Mouse (Mus musculus): Measurements from ENCODE around the gene Vwa3a. TPM values are rescaled to one million over a fixed set of nuclear protein-coding genes. Genes with fewer than 3 reads are reported as not detected.
A peak's percentile ranks its signal among the peaks of the same experiment; 100 is the strongest.

The Vwa3a gene
- polyA plus RNA-seq, 1 experiment from 2014 or later: 0.06 TPM

DNA sequence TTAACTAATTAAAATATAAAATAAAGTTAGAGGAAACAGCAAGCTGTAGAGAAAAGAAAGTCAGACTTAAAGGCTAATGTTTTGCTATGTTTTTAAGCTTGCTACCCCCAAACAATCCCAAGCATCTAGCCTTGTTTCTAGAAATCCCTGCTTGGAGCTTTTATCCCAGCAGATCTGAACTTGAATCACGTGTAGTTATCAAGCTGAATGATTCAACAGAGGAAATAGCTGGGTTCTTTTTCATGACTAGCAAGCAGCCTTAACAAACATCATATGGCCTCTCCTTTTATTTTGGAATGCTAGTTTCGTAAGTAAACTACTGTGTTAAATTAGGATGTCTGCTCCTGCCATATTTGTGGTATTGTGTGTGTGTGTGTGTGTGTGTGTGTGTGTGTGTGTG, 21.9 kb upstream of the Vwa3a start:
- no peaks in the 10 kb centered on the region for H3K27me3 ChIP-seq
- POLR2A ChIA-PET: no interaction called here
- no peak for ATAC-seq
- no peak for TF ChIP-seq CTCF (IDR thresholded peaks at IDR 0.05)
- CTCF ChIA-PET: interaction anchor here (1.1 to 2.8 kb wide), 3 partner anchors 10 to 43 kb away, joined by 4 to 10 read pairs (median 6); no protein-coding TSS in a partner anchor
- in situ Hi-C loops (cut with MboI; ENCODE audit: low pct_unique_long_range_greater_than_20kb): no loop called here
- DNase-seq (ENCODE audit: low read depth, low spot score): no peak

DNA sequence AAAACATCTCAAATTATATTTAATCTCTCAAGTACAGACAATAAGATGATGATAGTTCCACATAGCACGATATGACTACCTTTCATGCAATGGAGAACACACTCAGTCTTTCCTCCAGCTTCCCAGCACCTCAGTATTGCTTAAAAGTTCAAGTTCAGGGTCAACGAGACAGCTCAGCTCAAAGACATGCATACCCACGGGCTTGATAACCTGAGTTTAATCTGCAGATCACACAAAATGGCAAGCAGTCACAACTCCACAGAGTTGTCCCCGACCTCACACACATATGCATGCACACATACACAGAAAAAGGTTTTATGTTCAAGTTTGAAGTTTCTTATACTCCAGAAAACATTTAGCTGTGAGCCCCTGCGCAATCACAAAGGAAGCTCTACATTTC, 18.1 kb upstream of the Vwa3a start:
- ATAC-seq (no peak), DNase-seq (ENCODE audit: low read depth, low spot score) (no peak)
- TF ChIP-seq CTCF (IDR thresholded peaks at IDR 0.05): no peak
- in situ Hi-C loops (cut with MboI; ENCODE audit: low pct_unique_long_range_greater_than_20kb): loop anchor here (5.0 kb wide), 1 partner anchor 49 kb away; the partner anchor contains the start of gene Pdzd9
- ChIA-PET CTCF (interaction anchor here (0.6 to 2.1 kb wide), 4 partner anchors 8 to 50 kb away, joined by 3 to 6 read pairs (median 3); partner anchors contain the start of gene Pdzd9), POLR2A (interaction anchor here (0.7 kb wide), 1 partner anchor 8 kb away, joined by 3 read pairs; no protein-coding TSS in a partner anchor)
- no peaks in the 10 kb centered on the region for H3K27me3 ChIP-seq

DNA sequence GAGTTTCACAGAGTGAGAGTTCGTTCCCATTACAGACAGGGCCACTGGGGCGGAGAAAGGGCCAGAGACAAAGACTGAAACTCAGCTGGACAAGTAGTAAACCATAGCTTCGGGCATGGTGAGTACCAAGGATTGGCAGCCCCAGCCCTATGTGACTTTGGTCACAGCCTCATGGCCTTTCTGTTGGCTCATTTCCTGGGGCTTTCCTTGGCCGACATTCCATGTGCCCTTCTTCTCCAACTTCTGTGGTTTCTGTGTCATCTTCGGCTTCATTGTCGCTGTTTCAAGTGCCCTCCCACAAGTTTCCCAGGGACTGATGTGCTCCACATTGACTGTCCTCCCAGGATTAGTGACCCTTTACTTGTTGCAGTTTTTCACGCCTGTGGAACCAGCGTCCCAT, 17.7 kb upstream of the Vwa3a start:
- in situ Hi-C loops (cut with MboI; ENCODE audit: low pct_unique_long_range_greater_than_20kb): loop anchor here (5.0 kb wide), 1 partner anchor 49 kb away; the partner anchor contains the start of gene Pdzd9
- POLR2A ChIA-PET: interaction anchor here (0.7 kb wide), 1 partner anchor 9 kb away, joined by 3 read pairs; no protein-coding TSS in a partner anchor
- TF ChIP-seq CTCF (IDR thresholded peaks at IDR 0.05): no peak
- no peaks in the 10 kb centered on the region for H3K27me3 ChIP-seq
- CTCF ChIA-PET: interaction anchor here (1.0 to 2.1 kb wide), 4 partner anchors 8 to 51 kb away, joined by 3 to 6 read pairs (median 4); partner anchors contain the start of gene Pdzd9
- peak; percentile 26 for ATAC-seq
- peak; percentile 30 for DNase-seq (ENCODE audit: low read depth, low spot score)

DNA sequence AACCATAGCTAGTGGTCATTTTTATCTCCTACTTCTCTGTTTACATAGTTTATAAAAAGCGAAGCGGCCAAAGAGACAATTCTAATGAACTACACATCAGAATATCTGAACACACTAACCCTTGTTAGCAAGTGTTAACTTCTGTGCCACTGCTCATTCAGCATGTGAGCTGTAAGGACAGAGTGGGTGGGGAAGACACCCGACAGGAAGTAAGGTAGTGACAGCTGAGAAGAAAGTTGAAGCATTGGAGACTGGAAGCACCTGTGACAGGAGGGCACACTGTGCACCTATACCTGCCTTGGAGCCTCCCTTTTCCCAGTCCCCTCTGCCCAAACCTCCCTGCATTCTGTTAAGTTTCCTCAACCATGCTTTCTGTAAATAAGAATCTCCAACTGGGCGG, 17.1 kb upstream of the Vwa3a start:
- ChIA-PET POLR2A (interaction anchor here (0.9 kb wide), 1 partner anchor 87 kb away, joined by 6 read pairs; no protein-coding TSS in a partner anchor), CTCF (interaction anchor here (1.5 to 2.1 kb wide), 2 partner anchors 20 to 28 kb away, joined by 4 to 6 read pairs; no protein-coding TSS in a partner anchor)
- ATAC-seq (no peak), DNase-seq (ENCODE audit: low read depth, low spot score) (no peak)
- in situ Hi-C loops (cut with MboI; ENCODE audit: low pct_unique_long_range_greater_than_20kb): loop anchor here (5.0 kb wide), 1 partner anchor 50 kb away; the partner anchor contains the start of gene Pdzd9
- TF ChIP-seq CTCF (IDR thresholded peaks at IDR 0.05): no peak
- H3K27me3 ChIP-seq: no peaks in the 10 kb centered on the region

DNA sequence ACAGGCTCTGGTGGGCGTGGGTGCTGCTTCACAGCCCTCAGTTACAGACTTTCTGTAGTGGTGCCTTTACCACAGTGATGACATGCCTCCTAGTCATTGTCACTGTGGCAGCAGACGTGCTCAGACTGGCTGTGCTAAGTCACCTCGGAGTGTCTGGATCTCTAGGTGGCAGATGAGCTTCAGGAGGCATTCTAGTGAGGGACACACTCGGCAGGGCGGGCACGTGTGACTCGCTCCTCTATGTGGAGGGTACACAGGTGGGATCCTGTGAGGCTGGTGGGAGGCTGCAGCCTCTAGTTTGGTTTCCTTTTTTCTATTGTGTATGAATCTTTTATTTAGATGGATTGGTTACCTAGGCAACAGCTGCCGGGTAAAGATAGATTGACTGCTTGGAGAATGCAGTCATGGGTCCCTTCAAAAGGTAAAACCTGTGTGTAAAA, 16.3 kb upstream of the Vwa3a start:
- POLR2A ChIA-PET: interaction anchor here (0.7 to 0.9 kb wide), 2 partner anchors 87 to 482 kb away, joined by 3 to 6 read pairs; no protein-coding TSS in a partner anchor

DNA sequence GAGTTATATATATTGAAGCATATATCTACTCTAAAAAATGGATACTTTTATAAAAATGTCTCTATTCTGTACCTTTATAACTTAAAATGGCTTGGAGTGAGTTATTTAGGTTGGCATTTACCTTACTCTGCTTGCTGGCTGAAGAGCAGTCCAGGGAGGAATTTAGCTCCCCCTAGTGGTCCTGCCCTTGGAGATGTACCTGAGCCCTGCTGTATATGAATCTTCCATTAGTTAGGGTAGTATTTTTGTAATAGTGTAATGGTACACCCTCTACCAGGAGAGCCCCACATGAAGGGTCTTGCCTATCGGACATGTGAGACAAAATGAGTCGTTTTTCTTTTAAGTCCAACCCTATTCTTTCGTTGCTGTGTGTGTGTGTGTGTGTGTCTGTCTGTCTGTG, 11.5 kb upstream of the Vwa3a start:
- H3K27me3 ChIP-seq: no peaks in the 10 kb centered on the region
- ChIA-PET CTCF (interaction anchor here (1.1 to 4.7 kb wide), 5 partner anchors 10 to 57 kb away, joined by 3 to 28 read pairs (median 5); partner anchors contain the start of gene Pdzd9), POLR2A (no interaction called here)
- in situ Hi-C loops (cut with MboI; ENCODE audit: low pct_unique_long_range_greater_than_20kb): no loop called here
- ATAC-seq (no peak), DNase-seq (ENCODE audit: low read depth, low spot score) (no peak)
- peak; percentile 83 for TF ChIP-seq CTCF (IDR thresholded peaks at IDR 0.05)

More for the DNA sequence above, 16.3 kb upstream of the Vwa3a start:
- ATAC-seq (no peak), DNase-seq (ENCODE audit: low read depth, low spot score) (no peak)
- no peaks in the 10 kb centered on the region for H3K27me3 ChIP-seq
- in situ Hi-C loops (cut with MboI; ENCODE audit: low pct_unique_long_range_greater_than_20kb): loop anchor here (5.0 kb wide), 1 partner anchor 51 kb away; the partner anchor contains the start of gene Pdzd9
- CTCF ChIA-PET: interaction anchor here (1.5 to 2.1 kb wide), 2 partner anchors 21 to 29 kb away, joined by 4 to 6 read pairs; no protein-coding TSS in a partner anchor
- TF ChIP-seq CTCF (IDR thresholded peaks at IDR 0.05): no peak

DNA sequence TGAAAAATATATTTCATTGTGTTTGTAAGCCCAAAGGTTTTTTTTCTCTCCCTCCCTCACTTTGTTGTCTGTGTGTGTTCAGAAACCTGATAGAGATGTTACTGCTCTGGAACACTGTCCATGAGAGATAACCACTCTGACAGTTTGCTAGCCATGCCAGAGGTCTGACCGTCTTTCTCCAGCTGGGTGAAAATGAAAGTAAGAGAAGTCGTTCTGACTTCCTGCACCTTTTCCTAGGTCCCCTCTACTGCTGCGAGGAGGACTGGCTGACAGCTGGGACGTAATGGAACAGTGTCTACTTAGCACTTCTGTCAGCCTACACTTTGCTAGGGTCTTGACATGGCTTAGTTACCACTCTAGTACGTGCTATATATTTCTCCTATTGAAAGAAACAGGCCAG, 9.5 kb upstream of the Vwa3a start:
- CTCF ChIA-PET: interaction anchor here (1.0 to 4.7 kb wide), 3 partner anchors 9 to 59 kb away, joined by 3 to 28 read pairs (median 3); partner anchors contain the start of gene Pdzd9
- H3K27me3 ChIP-seq: no peaks in the 10 kb centered on the region
- in situ Hi-C loops (cut with MboI; ENCODE audit: low pct_unique_long_range_greater_than_20kb): no loop called here
- ATAC-seq (no peak), DNase-seq (ENCODE audit: low read depth, low spot score) (no peak)
- no peak for TF ChIP-seq CTCF (IDR thresholded peaks at IDR 0.05)
- POLR2A ChIA-PET: no interaction called here

DNA sequence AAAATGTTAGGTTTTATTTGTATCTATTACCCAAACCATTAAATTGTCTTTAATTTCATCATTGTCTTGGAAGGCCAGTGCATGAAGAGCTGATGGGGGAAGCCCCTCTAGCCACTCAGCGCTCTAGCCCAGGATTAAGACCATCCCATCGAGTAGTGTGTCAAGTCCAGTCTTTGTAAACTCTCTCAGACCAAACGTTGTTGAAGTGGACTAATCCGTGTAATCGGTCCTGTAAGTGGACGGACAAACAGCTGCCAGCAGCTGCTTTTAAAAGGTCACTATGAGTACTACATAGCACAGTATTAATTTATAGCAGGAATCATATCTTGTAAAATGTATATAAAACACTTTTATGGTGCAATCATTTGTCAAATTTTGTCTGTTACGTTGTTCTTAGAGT, 6.2 kb upstream of the Vwa3a start:
- ChIA-PET POLR2A (no interaction called here), CTCF (interaction anchor here (1.2 to 1.7 kb wide), 2 partner anchors 11 to 16 kb away, joined by 3 to 5 read pairs; no protein-coding TSS in a partner anchor)
- in situ Hi-C loops (cut with MboI; ENCODE audit: low pct_unique_long_range_greater_than_20kb): no loop called here
- no peaks in the 10 kb centered on the region for H3K27me3 ChIP-seq
- TF ChIP-seq CTCF (IDR thresholded peaks at IDR 0.05): no peak
- DNase-seq (ENCODE audit: low read depth, low spot score) (no peak), ATAC-seq (no peak)

DNA sequence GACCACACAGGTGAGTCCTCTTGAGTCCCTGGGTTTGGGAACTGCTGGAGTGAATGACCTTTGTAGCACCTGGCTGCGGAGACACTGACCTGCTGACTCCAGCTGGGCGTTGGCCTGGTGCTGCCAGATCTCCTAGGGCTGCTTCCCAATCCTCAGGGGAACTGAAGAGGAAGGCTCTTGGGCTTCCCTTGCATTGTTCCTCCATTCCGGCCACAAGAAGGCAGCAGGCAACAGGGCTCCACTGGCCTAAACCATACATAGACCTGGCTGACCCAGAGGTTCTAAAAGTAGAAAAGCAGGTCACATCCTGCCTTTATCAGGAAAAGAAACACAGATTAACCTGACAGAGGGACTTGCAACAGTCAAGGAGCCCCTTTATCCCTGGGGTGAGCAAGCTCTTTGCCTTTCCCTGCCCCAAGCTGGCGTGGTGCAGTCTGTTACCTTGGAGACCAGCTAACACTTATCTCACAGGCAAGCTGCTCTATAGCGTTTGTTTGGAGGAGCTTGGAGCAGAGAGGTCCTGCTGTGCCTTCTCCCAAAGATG, 512 bp downstream of the Vwa3a start:
- no peak for DNase-seq (ENCODE audit: low read depth, low spot score)

DNA sequence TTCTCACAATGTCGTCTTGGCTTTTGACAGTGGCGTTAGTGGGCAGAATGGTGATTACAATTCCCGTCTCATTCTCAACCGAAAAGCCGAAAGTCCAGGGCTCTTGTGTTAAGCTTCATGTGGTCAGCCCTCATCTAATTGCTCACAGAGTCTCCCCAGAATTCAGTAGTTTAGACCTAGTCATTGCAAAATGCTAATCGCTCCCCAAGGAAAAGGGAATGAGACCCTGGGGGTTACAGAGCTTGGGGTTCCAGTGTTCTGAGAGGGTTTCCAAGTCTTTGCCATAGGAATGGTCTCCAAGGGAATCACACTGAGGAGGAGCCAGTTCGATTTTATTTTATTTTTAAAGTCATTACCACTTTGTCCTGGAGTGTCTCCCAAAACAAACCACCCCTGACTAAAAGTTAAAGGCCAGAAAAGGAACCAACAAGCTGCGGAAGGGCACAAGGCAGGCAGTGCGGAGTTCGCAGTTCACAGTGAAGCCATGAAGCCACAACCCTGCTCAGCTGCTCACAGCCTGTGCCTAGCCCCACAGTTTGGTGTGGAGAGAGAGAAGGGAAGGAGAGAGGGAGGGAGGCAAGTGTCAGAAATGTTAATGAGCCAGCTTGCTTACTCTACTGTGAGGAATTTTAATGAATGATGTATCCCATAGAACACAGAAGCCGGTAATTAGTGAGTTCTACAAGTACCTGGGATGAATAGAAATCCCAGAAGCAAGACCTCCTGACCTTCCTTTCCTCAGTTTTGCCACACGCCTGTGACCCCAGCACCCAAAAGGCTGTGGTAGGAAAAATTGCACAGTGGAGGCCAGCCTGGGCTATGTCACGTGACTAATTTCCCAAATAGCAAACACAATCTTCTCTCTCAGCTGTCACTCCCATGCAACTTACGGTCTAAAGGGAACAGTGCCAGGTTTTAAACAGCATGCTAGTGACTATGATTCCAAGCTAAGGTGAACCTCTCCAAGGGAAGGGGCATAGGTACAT, 4.5 kb downstream of the Vwa3a start:
- no peak for TF ChIP-seq CTCF (IDR thresholded peaks at IDR 0.05)
- no peak for DNase-seq (ENCODE audit: low read depth, low spot score)
- in situ Hi-C loops (cut with MboI; ENCODE audit: low pct_unique_long_range_greater_than_20kb): no loop called here
- no peak for ATAC-seq
- no peaks in the 10 kb centered on the region for H3K27me3 ChIP-seq
- POLR2A ChIA-PET: no interaction called here
- CTCF ChIA-PET: interaction anchor here (1.4 kb wide), 1 partner anchor 12 kb away, joined by 5 read pairs; no protein-coding TSS in a partner anchor

More for the DNA sequence above, 512 bp downstream of the Vwa3a start:
- ChIA-PET CTCF (interaction anchor here (1.3 kb wide), 1 partner anchor 10 kb away, joined by 3 read pairs; no protein-coding TSS in a partner anchor), POLR2A (no interaction called here)
- in situ Hi-C loops (cut with MboI; ENCODE audit: low pct_unique_long_range_greater_than_20kb): no loop called here
- no peaks in the 10 kb centered on the region for H3K27me3 ChIP-seq
- ATAC-seq: no peak
- no peak for TF ChIP-seq CTCF (IDR thresholded peaks at IDR 0.05)

Measured in Patski (cell line).